Mouse (Mus musculus) adrenal gland, adult 8-10 months (tissue): Measurements from ENCODE around the gene Slc4a4. TPM values are rescaled to one million over a fixed set of nuclear protein-coding genes. Genes with fewer than 3 reads are reported as not detected.
"Not testable (repeated sequence)": the region's sequence is repeated elsewhere in the genome, so short reads cannot be mapped to it uniquely, and the experiment has no call there.

ENCODE experiments used
- DNase-seq: peaks from one replicate; pipeline ENCODE4 v3.0.0; 2022
- total RNA-seq, 4 experiments: library from RNA; stranded (reverse); gene quantifications; 2 replicates each; pipeline ENCODE4 v1.2.4; 2022

Slc4a4 gene
- total RNA-seq, 4 experiments from 2014 or later: 4.2 to 26.9 (median 17.4) TPM

DNA sequence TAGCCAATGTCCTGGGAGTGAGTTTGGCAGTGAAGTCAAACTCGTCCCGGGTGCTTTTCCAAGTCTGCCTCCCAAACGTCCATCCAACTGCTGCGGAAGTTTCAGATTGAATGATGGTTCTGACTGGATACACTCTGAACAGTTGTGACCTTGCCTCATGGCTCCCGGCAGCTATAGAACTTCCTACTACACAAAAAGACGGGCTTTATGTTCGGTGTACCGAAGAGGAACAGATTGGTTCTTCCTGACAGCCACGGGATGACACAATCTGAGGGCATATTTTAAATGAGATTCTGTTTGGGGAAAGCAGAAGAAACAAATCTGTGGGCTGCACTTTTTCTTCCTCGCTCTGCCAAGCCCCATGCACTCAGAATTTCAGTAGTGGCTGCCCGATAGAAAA, 201.8 kb downstream of the Slc4a4 start:
- no peak for DNase-seq

DNA sequence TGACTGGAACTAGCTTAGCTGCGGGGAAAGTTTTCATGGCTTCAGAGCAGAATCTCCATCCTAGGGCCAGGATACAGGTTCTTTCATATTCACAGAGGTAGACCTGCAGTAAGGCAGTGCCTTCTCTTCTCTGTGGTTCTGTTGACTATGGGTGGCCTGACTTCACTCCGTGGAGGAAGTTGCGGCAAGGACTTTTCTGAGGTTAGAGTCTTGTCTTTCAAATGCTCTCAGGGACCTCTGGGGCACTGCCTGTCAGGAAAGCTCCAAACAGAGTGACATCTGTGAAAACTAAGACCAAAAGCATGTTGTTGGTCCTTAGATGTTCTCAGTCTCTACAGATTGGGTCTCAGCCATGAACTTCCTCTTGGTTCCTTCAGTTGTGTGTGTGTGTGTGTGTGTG, 203.5 kb downstream of the Slc4a4 start:
- DNase-seq: no peak

DNA sequence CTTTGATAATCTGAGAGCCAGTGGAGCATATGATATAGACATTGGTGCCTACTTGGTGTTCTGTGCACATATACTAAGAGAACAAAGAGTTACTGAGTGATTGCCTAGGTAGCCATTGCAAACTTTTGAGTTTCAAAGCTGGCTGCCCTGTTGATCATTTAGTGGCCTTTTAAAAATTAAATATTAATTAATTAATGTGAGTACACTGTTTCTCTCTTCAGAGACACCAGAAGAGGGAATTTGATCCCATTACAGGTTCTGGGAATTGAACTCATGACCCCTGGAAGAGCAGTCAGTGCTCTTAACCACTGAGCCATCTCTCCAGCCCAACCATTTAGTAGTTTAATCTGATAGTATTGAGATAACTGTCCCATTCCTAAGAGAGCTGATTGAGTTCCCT, 209.8 kb downstream of the Slc4a4 start:
- DNase-seq: no peak

DNA sequence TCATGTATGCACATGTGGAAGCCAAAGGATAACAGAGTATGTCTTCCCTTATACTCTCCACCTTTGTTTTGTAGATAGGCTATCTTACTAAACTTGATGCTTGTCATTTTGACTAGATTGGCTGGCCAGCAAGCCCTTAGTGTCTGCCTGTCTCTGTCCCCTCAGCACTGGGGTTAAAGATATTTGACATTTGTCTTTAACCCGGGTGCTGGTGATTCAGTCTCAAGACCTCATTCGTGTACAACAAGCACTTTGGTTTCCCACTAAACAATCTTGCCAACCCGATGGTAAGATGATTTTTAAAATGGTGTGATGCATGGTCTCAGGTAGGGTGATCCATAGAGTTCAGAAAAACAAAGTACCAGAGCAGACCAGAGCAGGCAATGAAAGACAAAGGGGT, 210.7 kb downstream of the Slc4a4 start:
- no peak for DNase-seq

DNA sequence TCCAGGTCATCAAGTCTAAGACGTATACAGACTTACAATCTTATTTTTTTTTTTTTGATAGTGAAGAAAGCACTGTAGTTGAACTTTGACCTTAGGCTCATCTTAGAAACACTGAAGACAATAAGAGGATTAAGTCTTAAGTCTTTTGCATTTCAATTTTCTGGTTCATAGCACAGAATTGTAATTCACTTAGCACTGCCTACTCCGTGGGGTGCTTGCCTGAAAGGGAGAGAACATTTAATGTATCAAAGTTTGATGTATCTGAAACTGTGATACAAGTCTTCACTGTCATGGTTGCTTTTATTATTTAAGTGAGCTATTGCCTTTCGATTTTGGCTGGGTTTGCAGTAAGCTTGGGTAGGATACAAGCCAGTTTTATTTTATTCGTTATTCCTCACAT, 211.5 kb downstream of the Slc4a4 start:
- DNase-seq: no peak

DNA sequence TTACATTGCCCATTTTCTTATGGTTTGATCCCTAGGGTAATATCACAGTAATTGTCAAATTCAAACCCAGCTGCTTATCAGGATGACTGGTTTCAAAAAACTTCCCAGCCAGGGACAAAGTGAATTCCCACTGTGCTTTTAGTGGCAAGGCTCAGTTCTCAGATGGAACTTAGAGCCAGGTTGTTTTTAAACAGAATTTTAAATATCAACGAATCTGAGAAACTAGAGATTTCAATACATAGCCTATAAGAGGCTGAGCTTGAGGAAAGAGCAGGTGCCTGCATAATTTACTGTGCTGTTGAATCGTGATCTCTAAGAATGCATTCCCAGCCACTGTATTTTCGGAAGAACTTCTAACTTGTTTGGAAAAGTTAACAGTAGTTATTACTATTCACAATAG, 213.3 kb downstream of the Slc4a4 start:
- DNase-seq: no peak

DNA sequence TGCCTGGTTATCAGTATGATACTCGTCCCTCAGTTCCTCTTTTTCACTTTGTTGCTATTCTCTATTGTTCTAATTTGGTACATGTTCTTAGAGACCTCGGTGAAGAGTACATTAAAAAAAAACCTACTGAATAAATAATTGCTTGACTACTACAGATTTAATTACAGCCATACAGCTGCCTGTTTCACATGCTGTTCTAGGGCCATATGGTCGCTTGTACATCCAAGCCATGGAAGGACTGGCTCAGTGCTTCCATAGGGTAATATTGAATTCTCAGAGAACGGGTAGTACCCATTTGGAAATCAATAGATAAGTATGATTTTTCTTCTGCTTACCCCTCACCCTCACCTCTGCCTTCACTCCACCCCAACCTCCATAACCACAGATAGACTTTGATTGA, 215.9 kb downstream of the Slc4a4 start:
- no peak for DNase-seq

DNA sequence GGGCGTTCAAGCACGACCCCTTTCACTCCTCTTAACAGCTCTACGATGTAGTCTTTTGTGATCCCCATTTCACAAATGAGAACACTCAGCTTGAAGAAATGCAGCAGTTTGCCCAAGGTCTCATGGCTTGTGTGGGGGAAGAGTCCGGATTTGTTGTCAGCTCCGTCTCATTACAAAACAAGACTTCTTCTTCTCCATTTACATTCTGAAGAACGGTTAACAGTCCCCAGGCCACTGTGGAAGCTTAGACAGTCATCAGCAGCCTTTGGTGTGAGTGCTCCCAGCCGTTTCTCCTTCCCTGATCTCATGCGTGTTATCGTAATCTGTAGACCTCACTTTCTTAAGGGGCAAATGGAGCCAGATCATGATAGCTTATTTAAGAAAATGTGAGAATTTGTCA, 218.7 kb downstream of the Slc4a4 start:
- no peak for DNase-seq

DNA sequence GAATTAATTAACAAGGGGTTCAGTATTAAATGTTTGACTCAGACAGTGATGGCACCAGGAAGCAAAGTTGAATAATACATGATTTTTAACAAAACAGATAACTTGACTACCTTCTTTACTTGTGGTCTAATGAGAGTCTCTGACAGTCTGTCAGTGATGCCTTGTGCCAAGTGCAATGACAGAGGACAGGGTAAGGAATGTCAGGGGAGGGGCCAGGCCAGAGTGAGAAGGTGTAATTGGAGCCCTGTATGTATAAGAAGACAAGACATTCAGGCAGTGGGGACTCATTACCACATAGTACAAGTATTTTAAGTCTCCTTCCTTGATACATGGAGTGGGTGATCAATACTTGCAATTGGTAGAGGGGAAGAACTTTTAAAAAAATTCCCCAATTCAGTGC, 219.6 kb downstream of the Slc4a4 start:
- DNase-seq: no peak

DNA sequence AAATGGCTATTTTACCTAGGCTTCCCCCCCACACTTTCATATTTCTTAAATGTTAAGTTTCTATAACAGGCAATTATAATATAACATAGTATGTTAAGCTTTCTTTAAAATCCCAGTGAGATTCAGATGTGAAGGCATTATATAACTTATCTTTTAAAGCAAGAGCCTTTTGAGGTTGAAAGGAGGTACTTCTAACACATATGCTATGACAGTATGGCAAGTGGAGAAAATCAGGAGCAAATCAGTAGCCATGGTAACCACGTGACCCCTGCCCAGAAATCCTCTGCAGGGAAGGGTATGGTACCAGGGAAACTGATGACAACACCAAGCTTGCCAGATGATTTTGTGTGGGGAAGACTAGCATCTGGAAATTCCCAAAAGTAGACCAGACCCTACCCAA, 222.2 kb downstream of the Slc4a4 start:
- DNase-seq: no peak

DNA sequence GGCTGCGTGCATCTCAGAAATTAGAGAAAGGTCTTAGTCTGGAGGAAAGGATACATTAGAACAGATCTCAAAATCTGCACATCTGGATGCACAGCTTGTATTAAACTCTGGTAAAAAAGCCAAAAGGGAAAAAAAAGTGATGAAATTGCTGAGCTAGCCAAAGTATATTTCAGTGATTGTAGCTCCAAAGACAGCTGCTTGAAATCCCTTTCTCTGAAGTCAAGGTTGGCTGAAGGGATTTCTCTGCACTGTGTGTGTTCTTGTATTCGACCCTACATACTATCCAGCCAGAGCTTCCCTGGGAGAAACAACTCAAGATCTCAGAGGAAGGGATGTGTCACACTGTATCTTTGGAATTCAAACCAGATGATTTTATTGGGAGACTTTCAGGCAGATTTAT, 223.2 kb downstream of the Slc4a4 start:
- no peak for DNase-seq

DNA sequence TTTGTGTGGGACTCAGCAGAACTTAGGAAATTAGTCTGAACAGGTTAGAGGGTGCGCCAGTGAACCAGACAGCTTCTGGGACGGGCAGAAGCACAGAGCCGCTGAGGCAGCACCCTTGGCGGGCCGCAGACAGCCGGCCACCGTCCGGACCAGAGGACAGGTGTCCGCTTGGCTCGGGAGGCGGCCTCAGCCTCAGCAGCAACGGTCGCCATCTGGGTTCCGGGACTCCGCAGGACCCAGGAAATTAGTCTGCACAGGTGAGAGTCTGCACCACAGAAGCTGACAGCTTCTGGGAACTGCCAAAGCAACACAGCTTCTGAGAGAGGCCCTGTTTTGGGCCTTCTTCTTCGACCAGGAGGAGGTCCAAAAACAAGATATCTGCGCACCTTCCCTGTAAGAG, 225.4 kb downstream of the Slc4a4 start:
- DNase-seq: not testable (repeated sequence)

DNA sequence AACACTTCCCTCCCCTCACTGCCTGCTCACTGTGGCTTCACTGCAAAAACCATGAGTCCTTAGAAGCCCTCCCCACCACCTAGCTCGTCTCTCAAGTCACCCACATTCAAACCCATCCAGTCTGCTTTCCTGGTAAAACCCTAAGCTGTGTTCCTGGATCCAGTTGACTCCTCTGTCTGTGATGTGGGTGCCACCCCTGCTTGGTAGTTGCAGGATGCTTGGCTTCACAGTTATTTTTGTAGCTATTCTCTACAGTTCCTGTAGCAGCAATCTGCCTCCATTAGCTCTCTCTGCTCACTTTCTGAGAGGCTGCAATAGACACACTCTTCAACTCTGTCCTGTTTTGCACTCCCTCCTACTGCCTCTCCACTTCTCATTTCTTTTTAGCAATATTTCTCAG, 234.3 kb downstream of the Slc4a4 start:
- DNase-seq: no peak

DNA sequence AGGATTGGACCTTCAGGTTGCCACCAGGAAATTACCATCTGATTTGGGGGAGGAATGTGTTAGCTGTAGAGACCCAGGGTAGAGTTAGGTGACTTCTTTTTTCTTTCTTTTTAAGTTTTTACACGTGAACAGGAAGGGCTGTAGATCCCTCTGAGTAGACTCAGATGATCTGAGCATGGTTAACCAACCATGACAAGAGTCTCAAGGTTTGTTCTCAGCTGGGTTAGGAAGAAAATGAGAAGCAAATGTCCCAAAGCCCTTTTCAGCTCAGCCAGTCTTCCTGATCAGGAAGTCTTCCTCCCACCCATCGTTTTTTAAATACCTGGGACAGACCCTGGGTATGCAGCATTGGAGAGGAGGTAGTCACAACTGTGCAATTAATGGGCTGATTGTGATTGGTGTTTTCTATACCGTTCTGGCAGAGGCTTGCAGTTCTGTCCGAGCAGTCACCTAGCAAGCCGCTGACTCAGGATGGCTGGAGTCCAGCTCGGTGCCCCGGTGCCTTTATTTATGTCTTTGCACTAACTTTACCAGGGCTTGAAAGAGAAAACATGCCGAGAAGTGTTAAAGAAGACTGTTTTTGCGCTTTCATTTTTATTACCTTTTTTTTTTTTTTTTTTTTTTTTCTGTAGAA, 236.8 kb downstream of the Slc4a4 start:
- no peak for DNase-seq

DNA sequence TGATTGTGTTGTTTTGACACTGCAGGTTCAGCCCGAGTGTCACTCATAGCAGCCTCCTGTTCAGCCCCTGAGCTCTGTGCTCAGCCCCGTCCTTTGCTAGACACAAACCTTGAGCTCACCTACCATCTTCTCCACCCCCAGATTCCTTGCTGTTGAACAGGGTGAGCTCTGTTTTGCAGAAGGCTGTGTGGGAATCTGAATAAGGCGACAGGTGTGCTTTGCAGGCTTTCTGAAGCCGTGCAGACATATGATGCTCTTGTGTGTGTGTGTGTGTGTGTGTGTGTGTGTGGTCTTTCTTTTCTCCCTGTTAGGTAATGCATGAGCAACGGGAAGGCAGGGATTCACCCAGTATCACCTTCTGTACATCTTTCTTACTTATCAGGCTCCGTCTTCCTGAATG, 241.6 kb downstream of the Slc4a4 start:
- DNase-seq: no peak

DNA sequence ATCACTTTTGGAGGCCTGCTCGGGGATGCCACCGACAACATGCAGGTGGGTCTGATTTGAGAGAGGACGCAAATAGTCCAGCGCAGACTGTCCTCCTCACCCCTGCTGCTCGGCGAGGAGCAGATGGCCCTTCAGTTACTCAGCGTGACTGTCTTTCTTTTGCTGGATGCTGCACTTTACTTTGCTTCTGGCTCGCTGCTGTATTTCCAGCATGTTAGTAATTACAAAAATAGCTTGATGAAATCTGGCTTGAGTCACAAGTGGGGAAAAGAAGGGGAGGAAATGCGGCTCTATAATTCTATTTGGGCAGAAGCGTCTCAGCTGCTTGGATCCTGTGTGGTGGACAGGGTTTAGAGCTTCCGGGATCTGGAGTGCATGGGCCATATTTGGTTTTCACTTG, 249.2 kb downstream of the Slc4a4 start:
- no peak for DNase-seq

DNA sequence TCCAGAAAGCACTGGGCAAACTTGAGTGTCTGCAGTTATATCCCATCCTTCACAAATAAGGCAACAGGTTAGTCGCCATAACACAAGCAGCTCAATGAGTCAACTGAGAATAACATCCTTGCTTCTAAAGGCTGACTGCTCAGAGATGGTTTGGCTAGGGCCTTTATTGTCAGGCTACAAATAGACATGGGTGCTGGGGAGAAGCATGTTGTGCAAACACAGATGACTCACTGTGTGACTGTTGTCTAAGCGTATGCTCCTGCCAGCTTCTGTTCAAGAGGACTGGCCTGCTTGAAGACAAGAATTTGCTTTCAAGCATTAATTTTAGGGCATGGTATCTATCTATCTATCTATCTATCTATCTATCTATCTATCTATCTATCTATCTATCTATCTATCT, 253.5 kb downstream of the Slc4a4 start:
- DNase-seq: no peak

DNA sequence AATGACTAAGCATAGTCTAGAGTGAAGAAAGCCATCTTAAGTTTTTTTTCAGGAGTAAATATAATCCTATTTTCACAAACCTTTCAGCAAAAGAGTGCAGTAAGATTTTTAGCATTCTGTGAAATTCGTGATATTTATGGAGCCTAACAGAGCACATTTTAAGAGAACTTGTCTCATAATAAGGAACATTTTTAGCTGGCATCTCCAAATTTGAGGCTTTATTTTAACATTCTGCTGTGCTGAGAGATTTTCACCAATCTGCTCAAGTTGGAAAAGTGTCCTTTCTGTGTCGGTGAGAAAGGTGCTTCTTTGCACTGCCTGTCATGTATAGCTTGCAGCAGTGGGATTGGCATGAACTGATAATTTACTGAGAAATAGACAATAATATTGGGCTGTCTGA, 255.1 kb downstream of the Slc4a4 start:
- no peak for DNase-seq

DNA sequence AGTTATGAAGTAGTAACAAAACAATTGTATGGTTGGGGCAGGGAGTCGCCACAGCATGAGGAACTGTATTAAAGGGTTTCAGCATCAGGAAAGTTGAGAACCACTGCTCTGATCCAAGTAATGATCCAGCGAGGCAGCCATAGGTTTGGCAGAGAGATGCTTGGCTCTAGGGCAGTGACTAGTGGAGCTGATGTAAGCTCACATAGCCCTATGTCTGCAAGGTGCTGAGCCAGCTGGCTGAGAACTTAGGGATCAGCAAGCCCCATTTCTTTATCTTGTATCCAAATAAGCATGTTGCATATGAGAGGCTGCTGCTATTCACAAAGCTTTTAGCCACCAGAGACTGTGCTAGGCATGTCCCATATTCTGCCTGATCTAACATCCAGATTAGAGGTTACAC, 259.7 kb downstream of the Slc4a4 start:
- no peak for DNase-seq

DNA sequence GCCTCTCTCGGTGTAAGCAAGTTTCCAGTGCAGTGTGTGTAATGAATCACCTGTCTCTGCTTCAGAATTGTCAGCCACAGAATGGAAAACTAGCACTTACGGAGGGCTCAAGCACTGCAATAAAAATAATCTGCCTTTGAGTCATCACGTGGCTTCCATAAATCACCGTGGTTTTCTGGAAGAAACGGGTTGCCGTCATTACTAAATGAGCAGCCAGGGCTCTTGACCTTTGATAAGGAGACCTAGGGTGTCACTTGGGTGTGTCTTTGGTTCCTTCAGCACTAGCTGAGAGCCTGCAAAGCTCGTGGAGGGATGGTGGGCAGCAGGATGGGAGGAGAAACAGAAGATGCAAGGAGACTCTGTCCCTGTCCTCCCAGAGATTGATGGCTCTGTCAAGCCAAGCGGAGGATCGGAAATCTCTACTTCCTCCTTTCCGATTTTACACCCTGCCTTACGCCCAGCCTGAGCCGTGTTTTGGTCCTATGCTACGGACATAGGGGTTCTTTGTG, 260.7 kb downstream of the Slc4a4 start:
- DNase-seq: no peak

DNA sequence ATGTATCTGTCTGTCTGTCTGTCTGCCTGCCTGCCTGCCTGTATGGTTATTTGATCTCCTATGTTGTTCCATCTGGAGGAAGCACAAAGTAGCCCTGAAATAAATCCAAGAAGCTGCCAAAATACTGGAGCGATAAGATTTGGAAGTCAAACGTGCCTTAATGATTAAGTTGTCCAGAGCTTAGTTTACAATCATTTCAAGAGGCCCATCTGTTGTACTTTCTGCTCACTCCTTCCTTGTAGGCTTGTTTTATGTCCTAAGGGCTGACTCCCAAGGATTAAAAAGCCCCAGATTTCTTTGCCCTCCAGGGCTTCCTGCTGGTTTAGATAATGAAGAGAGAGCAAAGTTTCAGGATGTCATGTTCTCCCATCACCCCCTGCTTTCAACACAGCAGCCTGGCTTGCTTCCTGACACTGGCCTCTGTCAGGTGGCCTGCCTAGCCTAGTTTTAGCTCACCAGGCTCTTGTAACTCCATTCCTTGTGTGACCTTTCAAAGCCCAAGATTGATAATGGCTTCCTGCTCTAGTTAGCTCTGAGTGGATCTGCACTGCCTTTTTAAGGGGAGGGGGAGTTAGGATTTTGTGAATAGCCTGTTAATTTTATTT, 262.9 kb downstream of the Slc4a4 start:
- DNase-seq: no peak

DNA sequence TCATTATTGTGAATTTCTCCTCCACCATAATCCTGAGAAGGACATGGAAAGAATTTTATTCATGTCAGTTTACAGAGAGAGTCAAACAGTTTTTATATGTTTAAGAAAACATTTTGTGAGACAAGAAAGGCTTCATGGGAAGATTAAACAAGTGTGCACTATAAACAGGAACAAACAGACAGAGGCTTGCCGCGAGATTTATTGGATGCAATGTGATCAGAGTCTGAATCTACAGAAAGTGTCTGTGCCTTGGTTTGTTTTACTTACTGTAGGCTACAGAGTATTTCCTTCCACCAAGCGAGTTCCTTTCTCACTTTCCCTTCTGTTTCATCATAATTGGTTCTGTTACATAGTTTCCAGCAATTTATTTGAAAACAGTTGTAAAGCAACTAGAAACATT, 264.5 kb downstream of the Slc4a4 start:
- DNase-seq: no peak

DNA sequence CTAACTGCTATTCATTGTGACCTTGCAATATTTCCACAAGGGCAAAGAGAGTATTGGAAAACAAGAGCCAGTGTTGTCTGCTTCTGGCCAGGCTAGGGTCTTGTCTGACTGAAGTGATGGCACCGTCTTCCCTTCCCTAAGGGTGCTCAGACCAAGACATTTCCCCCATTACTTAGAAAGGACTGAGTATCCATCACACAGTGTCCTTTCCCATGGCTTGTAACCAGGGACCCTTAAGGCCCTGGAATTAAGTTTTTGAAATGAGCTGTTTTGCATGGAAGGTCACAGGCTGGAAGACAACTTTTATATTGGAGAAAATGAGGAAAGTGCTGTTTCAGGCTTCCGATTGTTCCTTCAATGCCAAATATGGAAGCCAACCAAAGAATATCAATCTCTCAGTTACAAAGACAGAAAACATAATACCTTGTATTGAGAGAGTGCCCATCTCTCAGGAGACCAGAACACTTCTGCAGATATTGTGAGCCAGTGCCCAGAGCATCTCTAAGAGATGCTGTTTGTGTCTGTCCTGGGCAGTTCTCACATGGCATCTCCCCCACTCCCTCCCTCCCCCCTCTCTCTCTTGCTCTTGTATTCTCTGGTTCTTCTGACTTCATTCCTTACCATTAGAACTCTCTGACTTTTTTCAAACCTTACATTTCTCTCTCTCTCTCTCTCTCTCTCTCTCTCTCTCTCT, 284.6 kb downstream of the Slc4a4 start:
- DNase-seq: no peak

DNA sequence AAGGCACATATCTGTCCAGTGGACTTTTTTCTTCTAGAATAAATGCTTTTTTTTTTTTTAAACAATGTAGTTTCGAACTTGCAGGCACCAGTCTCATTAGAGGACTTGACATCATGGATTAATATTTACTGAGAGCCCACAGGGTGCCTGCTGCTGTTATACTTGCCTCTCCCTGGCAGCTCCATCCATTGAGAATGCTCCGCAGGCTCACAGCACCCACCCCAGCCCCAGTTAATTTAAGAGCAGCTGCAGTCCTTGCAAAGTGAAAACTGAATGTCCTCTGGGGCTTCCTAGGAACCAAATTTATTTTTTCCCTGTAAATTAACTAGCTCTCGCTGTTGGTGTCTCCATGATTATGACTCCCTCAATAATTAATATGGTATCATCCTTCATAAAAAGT, 303.4 kb downstream of the Slc4a4 start:
- DNase-seq: no peak
